Mouse (Mus musculus): Measurements from ENCODE around the gene Lhx5. TPM values are rescaled to one million over a fixed set of nuclear protein-coding genes. Genes with fewer than 3 reads are reported as not detected.

Lhx5 gene
- polyA plus RNA-seq, 1 experiment from 2014 or later = 0.05 TPM

DNA sequence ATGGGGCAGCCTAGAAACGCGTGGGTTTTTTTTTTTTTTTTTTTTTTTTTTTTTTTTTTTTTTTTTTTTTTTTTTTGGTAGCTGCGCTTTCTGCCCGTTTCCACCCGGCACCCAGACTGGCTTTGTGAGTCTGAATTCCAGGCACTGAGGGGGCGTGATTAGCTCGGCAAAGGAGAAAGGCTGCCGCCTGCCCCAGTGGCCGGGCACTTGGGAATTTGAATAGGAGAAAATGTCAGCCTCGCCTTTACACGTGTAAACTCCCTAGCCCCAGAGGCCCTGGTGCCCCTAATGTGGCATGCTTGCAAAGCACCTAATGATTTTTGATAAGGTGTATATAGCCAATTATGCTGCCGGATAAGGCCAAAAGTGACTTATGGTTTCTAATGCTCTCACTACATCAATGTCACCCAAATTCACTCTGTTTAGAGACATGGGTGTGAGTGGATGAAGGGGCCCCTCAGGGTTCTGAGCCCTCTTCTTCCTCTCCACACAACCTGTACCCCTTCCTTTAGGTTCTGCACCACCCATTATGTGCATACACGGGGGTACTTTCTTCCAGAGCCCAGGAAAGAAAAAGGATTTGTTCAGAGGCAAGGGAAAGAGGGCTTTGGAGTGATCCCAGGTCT, 1.7 kb downstream of the Lhx5 start:
- Histone ChIP-seq H3K4me3 (replicated peaks) (no peak overlapping the region), H3K9ac (no peak overlapping the region), H3K36me3 (no peaks in the 10 kb centered on the region), H3K4me2 (replicated peaks) (no peak overlapping the region), H3K27ac (replicated peaks) (no peak overlapping the region), H3K27me3 (peaks cover 98% of the 10 kb centered on the region), H3K9me3 (replicated peaks) (no peaks in the 10 kb centered on the region), H3K4me1 (peaks cover 29% of the 10 kb centered on the region)
- WGBS = 2% methylated on average over 13 of the region's 13 CpGs
- no peak for ATAC-seq (ENCODE audit: insufficient number of reproducible peaks, low FRiP score, low TSS enrichment, low read depth)

DNA sequence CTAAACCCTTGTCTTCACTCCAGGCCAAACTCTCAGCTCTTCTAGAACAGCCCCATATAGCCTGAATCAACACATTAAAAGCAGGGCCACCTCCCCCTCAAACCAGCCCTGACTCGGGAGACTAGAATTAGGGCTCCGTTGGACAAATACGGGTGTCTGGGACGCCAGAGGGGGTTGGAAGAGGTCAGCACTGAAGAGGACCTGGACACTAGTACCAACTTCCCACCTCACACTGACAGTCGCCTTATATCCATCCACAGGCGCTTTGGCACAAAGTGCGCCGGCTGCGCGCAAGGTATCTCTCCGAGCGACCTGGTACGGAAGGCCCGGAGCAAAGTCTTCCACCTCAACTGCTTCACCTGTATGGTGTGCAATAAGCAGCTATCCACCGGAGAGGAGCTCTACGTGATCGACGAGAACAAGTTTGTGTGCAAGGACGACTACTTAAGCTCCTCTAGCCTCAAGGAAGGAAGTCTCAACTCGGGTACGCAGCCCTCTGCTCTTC, 2.8 kb downstream of the Lhx5 start:
- H3K4me3 ChIP-seq (replicated peaks) = no peak overlapping the region
- no peaks in the 10 kb centered on the region for H3K36me3 ChIP-seq
- no peak overlapping the region for H3K9ac ChIP-seq
- H3K27me3 ChIP-seq = peaks cover 98% of the 10 kb centered on the region
- H3K9me3 ChIP-seq (replicated peaks) = no peaks in the 10 kb centered on the region
- no peak overlapping the region for H3K4me2 ChIP-seq (replicated peaks)
- WGBS = 2% methylated on average over 21 of the region's 21 CpGs
- no peak for ATAC-seq (ENCODE audit: insufficient number of reproducible peaks, low FRiP score, low TSS enrichment, low read depth)
- H3K27ac ChIP-seq (replicated peaks) = no peak overlapping the region
- peaks cover 28% of the 10 kb centered on the region for H3K4me1 ChIP-seq

DNA sequence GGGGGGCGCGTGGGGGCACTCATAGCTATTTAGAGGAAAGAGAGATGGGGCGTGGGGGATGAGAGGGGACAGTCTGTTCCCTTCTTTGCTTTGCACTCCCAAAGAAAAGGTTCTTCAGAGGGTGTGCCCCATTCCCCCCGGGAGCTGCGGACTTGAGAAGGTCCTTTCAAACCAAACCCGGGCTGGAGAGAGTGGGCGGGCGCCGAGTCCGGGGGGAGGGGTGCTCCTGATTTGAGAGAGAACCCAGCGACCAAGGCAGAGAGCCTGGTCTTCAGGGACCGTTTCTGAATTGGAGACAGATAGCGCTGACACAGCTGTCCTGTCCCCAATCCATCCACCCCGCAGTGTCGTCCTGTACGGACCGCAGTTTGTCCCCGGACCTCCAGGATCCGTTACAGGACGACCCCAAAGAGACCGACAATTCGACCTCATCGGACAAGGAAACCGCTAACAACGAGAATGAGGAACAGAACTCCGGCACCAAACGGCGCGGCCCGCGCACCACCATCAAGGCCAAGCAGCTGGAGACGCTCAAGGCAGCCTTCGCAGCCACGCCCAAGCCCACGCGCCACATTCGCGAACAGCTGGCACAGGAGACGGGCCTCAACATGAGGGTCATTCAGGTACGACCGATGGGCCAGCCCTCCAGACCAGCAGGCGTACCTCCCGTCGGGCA, 3.6 kb downstream of the Lhx5 start:
- H3K4me2 ChIP-seq (replicated peaks) = no peak overlapping the region
- ATAC-seq (ENCODE audit: insufficient number of reproducible peaks, low FRiP score, low TSS enrichment, low read depth) = no peak
- H3K9ac ChIP-seq = no peak overlapping the region
- no peaks in the 10 kb centered on the region for H3K9me3 ChIP-seq (replicated peaks)
- H3K4me1 ChIP-seq = peaks cover 34% of the 10 kb centered on the region
- H3K36me3 ChIP-seq = no peaks in the 10 kb centered on the region
- peaks cover 98% of the 10 kb centered on the region for H3K27me3 ChIP-seq
- peak overlapping the region; percentile 36; the same call in 1 of the 2 replicates for H3K4me3 ChIP-seq (replicated peaks)
- H3K27ac ChIP-seq (replicated peaks) = no peak overlapping the region
- under 1% methylated on average over 44 of the region's 44 CpGs for WGBS

DNA sequence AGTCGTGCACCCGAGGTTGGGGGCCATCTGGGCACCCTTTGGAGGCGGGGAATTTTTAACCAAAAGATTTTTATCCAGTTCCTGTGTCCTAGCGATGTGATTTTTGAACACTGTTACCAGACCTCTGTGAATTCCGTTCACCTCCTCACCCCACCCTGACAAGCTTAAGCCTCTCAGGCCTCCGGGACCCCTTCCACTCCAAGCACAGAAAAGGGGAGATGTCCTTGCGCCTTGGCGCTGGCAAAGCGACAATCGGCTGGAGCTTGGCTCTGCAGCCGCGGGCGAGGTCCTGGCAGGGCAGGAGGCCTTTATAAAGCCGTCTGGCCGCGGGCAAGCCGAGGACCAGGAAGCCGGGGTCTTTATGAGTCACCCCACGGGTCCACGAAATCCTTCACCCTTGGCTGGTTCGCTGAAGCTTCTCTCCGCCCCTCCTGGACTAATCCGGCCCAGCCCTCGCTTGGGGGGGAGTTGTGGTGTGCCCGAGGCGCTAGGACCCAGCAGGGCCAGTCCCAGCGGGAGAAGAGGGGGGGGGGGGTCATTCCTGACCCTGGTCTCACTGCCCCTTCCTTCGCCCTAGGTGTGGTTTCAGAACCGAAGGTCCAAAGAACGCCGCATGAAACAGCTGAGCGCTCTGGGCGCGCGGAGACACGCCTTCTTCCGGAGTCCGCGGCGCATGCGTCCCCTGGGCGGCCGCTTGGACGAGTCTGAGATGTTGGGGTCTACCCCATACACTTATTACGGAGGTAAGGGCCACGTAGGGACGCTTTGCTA, 4.4 kb downstream of the Lhx5 start:
- Histone ChIP-seq H3K4me1 (peaks cover 36% of the 10 kb centered on the region), H3K9ac (no peak overlapping the region), H3K27me3 (peaks cover 98% of the 10 kb centered on the region), H3K9me3 (replicated peaks) (no peaks in the 10 kb centered on the region), H3K4me2 (replicated peaks) (peak overlapping the region; percentile 54), H3K36me3 (no peaks in the 10 kb centered on the region), H3K27ac (replicated peaks) (no peak overlapping the region), H3K4me3 (replicated peaks) (peak overlapping the region; percentile 36)
- no peak for ATAC-seq (ENCODE audit: insufficient number of reproducible peaks, low FRiP score, low TSS enrichment, low read depth)
- under 1% methylated on average over 47 of the region's 47 CpGs for WGBS

DNA sequence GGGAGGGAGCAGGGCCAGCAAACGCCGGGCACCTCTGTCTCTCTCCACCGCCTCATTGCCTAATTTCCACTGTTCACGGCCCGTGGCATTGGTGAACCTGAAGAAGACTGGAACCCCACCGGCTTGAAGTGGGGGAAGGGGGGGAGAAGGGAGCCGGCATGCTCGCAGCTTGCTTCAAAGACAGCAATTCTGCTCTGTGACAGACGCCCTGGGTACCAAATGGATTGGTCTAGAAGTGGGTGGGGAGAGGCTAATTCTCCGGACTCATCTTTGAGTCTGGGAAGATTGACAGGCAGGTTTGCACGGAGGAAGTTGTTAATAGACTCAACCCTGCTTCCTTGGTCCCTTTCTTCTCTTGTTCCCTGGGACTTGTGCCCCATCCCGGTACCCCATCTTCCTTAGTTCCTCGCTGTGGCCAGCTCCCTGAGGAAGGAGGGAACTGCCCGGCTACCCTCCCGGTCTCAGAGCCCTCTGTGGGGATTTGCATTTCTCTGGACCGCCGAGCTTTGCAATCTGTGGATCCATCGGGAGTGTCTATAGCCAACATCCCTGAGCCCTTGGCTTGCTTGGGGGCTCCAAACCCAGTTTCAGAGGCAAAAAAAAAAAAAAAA, 5.5 kb downstream of the Lhx5 start:
- H3K27me3 ChIP-seq = peaks cover 90% of the 10 kb centered on the region
- no peak overlapping the region for H3K4me2 ChIP-seq (replicated peaks)
- under 1% methylated on average over 18 of the region's 18 CpGs for WGBS
- no peak overlapping the region for H3K9ac ChIP-seq
- no peaks in the 10 kb centered on the region for H3K36me3 ChIP-seq
- H3K27ac ChIP-seq (replicated peaks) = no peak overlapping the region
- H3K4me3 ChIP-seq (replicated peaks) = no peak overlapping the region
- no peak for ATAC-seq (ENCODE audit: insufficient number of reproducible peaks, low FRiP score, low TSS enrichment, low read depth)
- no peaks in the 10 kb centered on the region for H3K9me3 ChIP-seq (replicated peaks)
- peaks cover 32% of the 10 kb centered on the region for H3K4me1 ChIP-seq

DNA sequence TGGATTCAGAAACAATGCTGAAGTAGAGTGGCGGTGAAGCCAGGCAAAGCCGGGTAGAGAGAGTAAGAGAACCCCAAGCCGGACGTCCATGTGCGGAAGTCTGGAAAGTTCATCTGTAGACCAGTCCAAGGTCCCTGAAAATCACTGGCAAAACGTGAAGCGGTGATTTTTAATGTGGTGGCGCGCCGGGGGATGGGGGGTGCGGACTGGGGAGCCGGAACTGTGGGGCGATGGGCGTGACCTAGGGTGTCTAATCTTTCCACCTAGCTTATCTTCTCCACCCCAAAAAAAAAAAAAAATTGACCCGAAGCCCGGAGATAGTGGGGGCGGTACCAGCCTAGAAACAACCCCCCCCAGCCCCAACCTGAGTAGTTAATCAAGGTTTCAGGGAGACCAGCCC, 6.0 kb downstream of the Lhx5 start:
- Histone ChIP-seq H3K4me2 (replicated peaks) (no peak overlapping the region), H3K4me1 (peaks cover 31% of the 10 kb centered on the region), H3K36me3 (no peaks in the 10 kb centered on the region), H3K9ac (no peak overlapping the region), H3K27ac (replicated peaks) (no peak overlapping the region), H3K4me3 (replicated peaks) (no peak overlapping the region), H3K9me3 (replicated peaks) (no peaks in the 10 kb centered on the region), H3K27me3 (peaks cover 89% of the 10 kb centered on the region)
- WGBS = 1% methylated on average over 17 of the region's 17 CpGs
- ATAC-seq (ENCODE audit: insufficient number of reproducible peaks, low FRiP score, low TSS enrichment, low read depth) = no peak

DNA sequence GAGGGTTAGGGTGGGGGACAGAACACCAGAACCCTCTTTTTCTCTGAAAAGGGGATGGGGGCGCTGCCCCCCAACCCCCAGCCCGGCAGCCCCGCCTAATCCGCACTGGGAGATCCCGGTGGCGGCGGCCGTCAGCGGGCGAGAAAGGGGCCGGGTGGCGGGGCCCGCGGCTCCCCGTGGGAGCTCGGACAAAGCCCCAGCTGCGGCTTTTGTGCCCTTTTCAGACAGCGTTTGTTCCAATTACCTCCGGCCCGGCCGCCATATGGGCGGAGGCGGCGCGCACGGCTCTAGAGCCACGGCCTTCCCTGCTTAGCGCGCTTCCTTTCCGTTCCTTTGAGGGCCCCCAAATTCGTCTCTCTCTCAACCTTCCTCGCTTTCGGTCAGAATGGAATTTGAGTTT, 6.5 kb downstream of the Lhx5 start:
- ATAC-seq (ENCODE audit: insufficient number of reproducible peaks, low FRiP score, low TSS enrichment, low read depth) = no peak
- H3K4me1 ChIP-seq = peaks cover 31% of the 10 kb centered on the region
- H3K27me3 ChIP-seq = peaks cover 89% of the 10 kb centered on the region
- H3K4me3 ChIP-seq (replicated peaks) = no peak overlapping the region; the same call in 1 of the 2 replicates
- no peaks in the 10 kb centered on the region for H3K9me3 ChIP-seq (replicated peaks)
- H3K4me2 ChIP-seq (replicated peaks) = peak overlapping the region; percentile 4; the same call in 1 of the 2 replicates
- no peak overlapping the region for H3K27ac ChIP-seq (replicated peaks)
- H3K36me3 ChIP-seq = no peaks in the 10 kb centered on the region
- H3K9ac ChIP-seq = no peak overlapping the region
- whole genome bisulfite sequencing = under 1% methylated on average over 33 of the region's 33 CpGs

DNA sequence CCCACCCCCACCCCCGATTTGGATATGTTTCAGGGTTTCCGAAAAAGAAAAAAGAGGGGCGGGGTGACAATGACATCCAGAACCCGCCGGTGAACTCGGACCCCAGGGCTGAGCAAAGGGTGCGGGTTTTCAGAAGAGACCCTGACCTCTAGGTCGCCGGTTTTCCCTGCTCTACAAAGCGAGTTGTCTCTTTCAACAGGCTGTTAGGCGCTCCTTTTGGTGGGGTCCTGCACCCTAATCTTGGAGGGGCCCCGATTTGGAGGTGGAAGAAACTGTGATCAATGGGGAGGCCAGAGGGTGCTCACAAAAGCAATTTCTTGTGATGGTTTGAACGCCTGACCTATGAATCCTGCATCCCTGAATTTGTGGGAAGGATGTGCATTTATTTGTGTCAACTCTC, 7.0 kb downstream of the Lhx5 start:
- WGBS = 3% methylated on average over 13 of the region's 13 CpGs
- Histone ChIP-seq H3K27me3 (peaks cover 89% of the 10 kb centered on the region), H3K4me3 (replicated peaks) (no peak overlapping the region), H3K4me1 (peaks cover 31% of the 10 kb centered on the region), H3K4me2 (replicated peaks) (no peak overlapping the region), H3K36me3 (no peaks in the 10 kb centered on the region), H3K27ac (replicated peaks) (no peak overlapping the region), H3K9ac (no peak overlapping the region), H3K9me3 (replicated peaks) (no peaks in the 10 kb centered on the region)
- no peak for ATAC-seq (ENCODE audit: insufficient number of reproducible peaks, low FRiP score, low TSS enrichment, low read depth)

DNA sequence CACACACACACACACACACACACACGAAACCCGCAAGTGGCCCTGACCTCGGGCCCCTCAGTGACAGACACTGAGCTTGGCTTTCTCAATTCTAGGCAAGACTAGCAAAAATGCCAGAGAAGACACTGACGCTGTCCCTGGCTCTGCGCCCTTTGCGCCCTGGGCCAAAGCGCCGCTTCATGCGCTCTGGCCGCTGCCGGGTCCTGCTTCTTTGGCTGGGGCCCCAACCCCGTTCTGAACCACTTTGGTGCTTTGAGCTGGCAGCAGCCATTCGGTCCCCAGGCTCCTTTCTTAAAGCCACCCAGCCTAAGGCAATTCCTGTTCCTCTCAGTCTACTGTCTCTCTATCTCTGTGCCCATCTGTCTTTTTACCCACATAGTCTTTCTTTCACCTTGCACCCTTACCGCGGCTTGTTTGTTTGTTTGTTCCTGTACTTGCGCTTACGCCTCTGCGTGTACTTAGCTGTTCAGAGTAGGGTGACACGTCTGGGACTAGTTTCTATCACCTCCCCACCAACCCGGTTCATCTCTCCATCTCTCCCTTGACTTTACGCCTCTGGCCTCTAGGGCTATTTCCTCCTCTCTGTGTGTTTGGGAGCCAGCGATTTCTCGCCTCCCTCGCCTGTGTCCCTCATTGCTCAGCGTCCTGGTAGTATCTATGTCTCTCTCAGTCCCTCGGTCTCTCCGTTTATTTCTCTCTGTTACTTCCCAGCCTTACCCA, 7.7 kb downstream of the Lhx5 start:
- no peaks in the 10 kb centered on the region for H3K36me3 ChIP-seq
- peaks cover 31% of the 10 kb centered on the region for H3K4me1 ChIP-seq
- H3K27ac ChIP-seq (replicated peaks) = no peak overlapping the region
- no peak for ATAC-seq (ENCODE audit: insufficient number of reproducible peaks, low FRiP score, low TSS enrichment, low read depth)
- H3K27me3 ChIP-seq = peaks cover 84% of the 10 kb centered on the region
- H3K9me3 ChIP-seq (replicated peaks) = no peaks in the 10 kb centered on the region
- WGBS = 4% methylated on average over 27 of the region's 27 CpGs
- H3K4me2 ChIP-seq (replicated peaks) = no peak overlapping the region; the same call in 1 of the 2 replicates
- no peak overlapping the region for H3K4me3 ChIP-seq (replicated peaks)
- no peak overlapping the region for H3K9ac ChIP-seq

DNA sequence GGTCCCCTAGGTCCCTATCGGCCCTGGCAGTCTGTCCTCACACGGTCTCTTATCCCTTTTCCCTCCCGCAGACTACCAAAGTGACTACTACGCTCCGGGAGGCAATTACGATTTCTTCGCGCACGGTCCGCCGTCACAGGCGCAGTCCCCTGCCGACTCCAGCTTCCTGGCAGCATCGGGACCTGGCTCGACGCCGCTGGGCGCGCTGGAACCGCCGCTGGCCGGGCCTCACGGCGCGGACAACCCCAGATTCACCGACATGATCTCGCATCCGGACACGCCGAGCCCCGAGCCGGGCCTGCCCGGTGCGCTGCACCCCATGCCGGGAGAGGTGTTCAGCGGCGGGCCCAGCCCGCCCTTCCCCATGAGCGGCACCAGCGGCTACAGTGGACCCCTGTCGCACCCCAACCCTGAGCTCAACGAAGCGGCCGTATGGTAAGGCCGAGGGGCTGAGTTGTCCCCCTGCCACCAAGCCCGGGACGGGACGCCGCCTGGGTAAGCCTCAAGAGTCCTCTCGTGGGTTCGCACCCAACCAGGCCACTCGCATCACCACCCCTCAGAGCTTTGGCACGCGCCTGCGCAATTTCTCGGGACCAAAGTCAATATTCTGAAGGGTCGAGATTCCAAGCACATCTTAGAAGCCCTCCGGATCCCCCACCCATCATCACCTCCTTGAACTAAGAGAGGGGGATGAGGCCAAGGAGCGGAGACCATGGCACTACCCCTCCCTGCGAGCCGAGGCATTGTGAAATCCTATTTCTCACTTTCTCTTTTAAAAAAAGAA, 8.6 kb downstream of the Lhx5 start:
- Histone ChIP-seq H3K4me3 (replicated peaks) (peak overlapping the region; percentile 28), H3K9me3 (replicated peaks) (no peaks in the 10 kb centered on the region), H3K27me3 (peaks cover 79% of the 10 kb centered on the region), H3K9ac (no peak overlapping the region), H3K36me3 (no peaks in the 10 kb centered on the region), H3K4me2 (replicated peaks) (peak overlapping the region; percentile 46), H3K4me1 (peaks cover 30% of the 10 kb centered on the region), H3K27ac (replicated peaks) (no peak overlapping the region)
- ATAC-seq (ENCODE audit: insufficient number of reproducible peaks, low FRiP score, low TSS enrichment, low read depth) = no peak
- 5% methylated on average over 61 of the region's 61 CpGs for WGBS

Data from embryonic facial prominence, embryonic 15.5 days (tissue).